Mouse (Mus musculus): ENCODE measurements around the gene Il17rc.
A peak's percentile ranks its signal among the peaks of the same experiment; 100 is the strongest.

DNA sequence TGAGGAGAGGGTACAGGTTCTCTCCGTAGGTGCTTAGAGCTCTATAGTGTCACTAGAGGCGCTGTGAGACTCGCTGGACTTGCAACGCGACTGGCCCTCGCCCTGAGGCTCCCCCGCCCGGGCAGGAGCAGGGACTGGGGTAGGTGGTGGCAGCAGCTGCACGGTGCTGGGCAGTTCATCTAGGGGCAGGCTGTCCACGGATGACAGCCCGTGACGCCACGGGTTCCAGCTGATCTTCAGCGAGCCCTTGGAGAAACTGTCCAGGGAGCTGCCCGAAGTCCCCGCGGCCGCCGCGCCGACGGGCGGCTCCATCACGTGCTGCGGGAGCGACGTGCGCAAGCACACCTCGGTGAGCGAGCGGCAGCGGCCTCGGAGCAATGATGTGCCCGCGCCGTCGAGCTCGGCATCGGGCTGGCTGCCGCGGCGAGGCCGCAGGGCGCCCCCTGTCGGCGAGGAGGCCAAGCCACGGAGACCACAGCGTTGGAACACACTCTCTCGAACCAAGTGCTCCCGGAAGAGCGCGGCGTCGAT is 23.1 kb downstream of the Il17rc start:
- TF ChIP-seq CTCF (IDR thresholded peaks at IDR 0.05) (peak; percentile 81), POLR2A (IDR thresholded peaks at IDR 0.05; ENCODE audit: insufficient read depth, low read depth, low read length) (0 out of 2 replicates have a peak, but pooled peaks have one; percentile 24)
